Mouse (Mus musculus): ENCODE data around the gene Shisa8. TPM values are rescaled to one million over a fixed set of nuclear protein-coding genes. Genes with fewer than 3 reads are reported as not detected.

Shisa8 gene
- polyA plus RNA-seq, 1 experiment from 2014 or later = 0.55 TPM

DNA sequence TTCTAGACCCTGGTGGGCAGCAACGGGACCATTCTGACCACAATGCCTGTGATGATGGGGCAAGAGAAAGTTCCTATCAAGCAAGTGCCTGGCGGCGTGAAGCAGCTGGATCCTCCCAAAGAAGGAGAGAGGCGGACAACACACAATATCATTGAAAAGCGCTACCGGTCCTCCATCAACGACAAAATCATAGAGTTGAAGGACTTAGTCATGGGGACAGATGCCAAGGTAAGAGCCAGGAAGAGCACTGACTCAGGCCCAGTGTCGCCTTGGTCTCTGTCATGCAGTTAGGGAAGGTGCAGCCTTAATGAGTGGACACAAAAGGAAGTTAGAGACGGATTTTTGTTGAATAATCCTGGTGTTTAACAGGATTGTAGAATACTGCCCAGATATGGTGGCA, 37.5 kb downstream of the Shisa8 start:
- Histone ChIP-seq H3K36me3 (ENCODE audit: control insufficient read depth, insufficient read depth, low read length) (peaks cover 67% of the 10 kb centered on the region), H3K4me2 (ENCODE audit: low read depth, low read length) (no peak overlapping the region), H3K4me1 (replicated peaks; ENCODE audit: control insufficient read depth, insufficient read depth, low read length) (no peaks in the 10 kb centered on the region), H3K27me3 (ENCODE audit: control insufficient read depth, insufficient read depth, low read depth, low read length) (no peaks in the 10 kb centered on the region), H3K27ac (ENCODE audit: low read length) (no peak overlapping the region), H3K9ac (ENCODE audit: low read length) (no peak overlapping the region), H3K9me3 (ENCODE audit: control insufficient read depth, low read length) (no peaks in the 10 kb centered on the region), H3K4me3 (ENCODE audit: low read length) (no peak overlapping the region)
- no peak for ATAC-seq (ENCODE audit: low read depth)
- WGBS = 94% methylated on average over 9 of the region's 9 CpGs

DNA sequence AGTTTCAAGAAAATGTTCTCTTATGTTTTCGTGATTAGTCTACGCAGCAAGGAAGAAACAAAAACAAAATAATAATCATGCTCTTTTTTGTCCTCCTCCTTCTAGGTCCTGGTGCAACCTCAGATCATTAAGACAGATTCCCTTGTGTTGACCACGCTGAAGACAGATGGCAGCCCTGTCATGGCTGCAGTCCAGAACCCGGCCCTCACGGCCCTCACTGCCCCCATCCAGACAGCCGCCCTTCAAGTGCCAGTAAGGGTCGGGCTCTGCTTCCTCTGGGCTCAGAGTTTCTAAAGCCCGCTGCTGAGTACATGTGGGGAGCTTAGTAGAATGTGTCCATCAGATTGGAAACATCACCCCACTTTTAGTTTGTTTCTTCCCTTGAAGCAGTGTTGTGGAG, 40.0 kb downstream of the Shisa8 start:
- Histone ChIP-seq H3K27ac (ENCODE audit: low read length) (no peak overlapping the region), H3K4me3 (ENCODE audit: low read length) (no peak overlapping the region), H3K36me3 (ENCODE audit: control insufficient read depth, insufficient read depth, low read length) (peaks cover 46% of the 10 kb centered on the region), H3K9ac (ENCODE audit: low read length) (no peak overlapping the region), H3K4me1 (replicated peaks; ENCODE audit: control insufficient read depth, insufficient read depth, low read length) (peaks cover 4% of the 10 kb centered on the region), H3K4me2 (ENCODE audit: low read depth, low read length) (no peak overlapping the region), H3K27me3 (ENCODE audit: control insufficient read depth, insufficient read depth, low read depth, low read length) (no peaks in the 10 kb centered on the region), H3K9me3 (ENCODE audit: control insufficient read depth, low read length) (no peaks in the 10 kb centered on the region)
- 72% methylated on average over 8 of the region's 8 CpGs for WGBS
- no peak for ATAC-seq (ENCODE audit: low read depth)

DNA sequence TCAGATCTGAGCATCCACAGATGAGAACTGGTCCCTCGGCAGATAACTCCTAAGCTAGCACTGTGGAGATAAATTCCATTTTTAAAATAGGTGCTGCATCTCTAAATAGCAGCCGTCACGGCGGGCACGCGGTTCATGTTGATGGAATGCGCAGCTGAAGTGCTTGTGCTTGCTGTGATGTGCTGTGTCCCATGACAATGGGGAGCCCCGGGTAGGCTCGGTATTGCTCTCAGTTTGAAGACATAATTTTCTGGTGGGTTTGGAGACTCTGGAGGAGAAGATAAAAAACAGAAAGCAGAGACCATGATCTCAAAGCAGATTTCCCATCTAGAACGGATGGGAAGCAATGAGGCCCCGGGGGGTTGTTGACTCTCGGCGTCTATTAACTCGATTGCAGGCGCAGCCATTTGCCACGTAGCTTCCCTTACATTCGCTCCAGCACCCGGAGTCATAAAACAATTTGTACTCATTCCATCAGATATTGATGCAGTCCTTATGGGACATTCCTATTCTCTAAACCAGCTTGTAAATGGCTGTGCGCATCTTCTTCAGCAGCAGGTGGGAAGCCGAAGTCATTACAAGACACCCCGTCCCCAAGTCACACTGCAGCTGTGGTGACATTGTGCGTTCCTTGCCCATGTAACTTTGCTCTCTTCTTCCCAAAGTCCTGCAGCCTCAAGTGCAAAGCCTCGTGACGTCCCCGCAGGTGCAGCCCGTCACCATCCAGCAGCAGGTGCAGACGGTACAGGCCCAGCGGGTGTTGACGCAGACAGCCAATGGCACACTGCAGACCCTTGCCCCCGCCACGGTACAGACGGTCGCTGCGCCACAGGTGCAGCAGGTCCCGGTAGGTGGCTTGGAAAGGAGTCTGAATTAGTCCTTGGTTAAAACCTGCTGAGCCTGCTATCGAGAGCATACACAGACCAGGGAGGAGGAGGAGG, 41.9 kb downstream of the Shisa8 start:
- no peak for ATAC-seq (ENCODE audit: low read depth)
- no peak overlapping the region for H3K27ac ChIP-seq (ENCODE audit: low read length)
- WGBS = 83% methylated on average over 36 of the region's 36 CpGs
- no peaks in the 10 kb centered on the region for H3K9me3 ChIP-seq (ENCODE audit: control insufficient read depth, low read length)
- H3K4me1 ChIP-seq (replicated peaks; ENCODE audit: control insufficient read depth, insufficient read depth, low read length) = peaks cover 24% of the 10 kb centered on the region
- H3K36me3 ChIP-seq (ENCODE audit: control insufficient read depth, insufficient read depth, low read length) = peaks cover 35% of the 10 kb centered on the region
- H3K9ac ChIP-seq (ENCODE audit: low read length) = no peak overlapping the region
- no peaks in the 10 kb centered on the region for H3K27me3 ChIP-seq (ENCODE audit: control insufficient read depth, insufficient read depth, low read depth, low read length)
- H3K4me3 ChIP-seq (ENCODE audit: low read length) = no peak overlapping the region
- H3K4me2 ChIP-seq (ENCODE audit: low read depth, low read length) = no peak overlapping the region

DNA sequence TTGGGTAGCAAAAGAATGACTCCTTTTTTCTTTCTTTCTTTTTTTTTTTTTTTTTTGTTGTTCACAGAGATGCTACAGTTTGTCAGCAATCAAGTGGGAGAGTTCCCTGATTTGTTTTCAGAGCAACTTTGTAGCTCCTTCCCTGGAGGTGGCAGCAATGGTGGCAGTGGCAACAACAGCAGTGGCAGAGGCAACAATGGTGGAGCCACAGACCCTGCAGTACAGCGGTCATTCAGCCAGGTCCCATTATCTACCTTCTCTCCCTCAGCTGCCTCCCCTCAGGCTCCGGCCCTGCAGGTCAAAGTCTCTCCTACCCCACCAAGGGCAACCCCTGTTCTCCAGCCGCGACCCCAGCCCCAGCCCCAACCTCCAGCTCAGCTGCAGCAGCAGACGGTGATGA, 42.9 kb downstream of the Shisa8 start:
- Histone ChIP-seq H3K36me3 (ENCODE audit: control insufficient read depth, insufficient read depth, low read length) (peaks cover 26% of the 10 kb centered on the region), H3K4me3 (ENCODE audit: low read length) (no peak overlapping the region), H3K27ac (ENCODE audit: low read length) (no peak overlapping the region), H3K4me1 (replicated peaks; ENCODE audit: control insufficient read depth, insufficient read depth, low read length) (peaks cover 25% of the 10 kb centered on the region), H3K27me3 (ENCODE audit: control insufficient read depth, insufficient read depth, low read depth, low read length) (no peaks in the 10 kb centered on the region), H3K9me3 (ENCODE audit: control insufficient read depth, low read length) (no peaks in the 10 kb centered on the region), H3K9ac (ENCODE audit: low read length) (no peak overlapping the region), H3K4me2 (ENCODE audit: low read depth, low read length) (no peak overlapping the region)
- no peak for ATAC-seq (ENCODE audit: low read depth)
- 85% methylated on average over 5 of the region's 5 CpGs for WGBS

DNA sequence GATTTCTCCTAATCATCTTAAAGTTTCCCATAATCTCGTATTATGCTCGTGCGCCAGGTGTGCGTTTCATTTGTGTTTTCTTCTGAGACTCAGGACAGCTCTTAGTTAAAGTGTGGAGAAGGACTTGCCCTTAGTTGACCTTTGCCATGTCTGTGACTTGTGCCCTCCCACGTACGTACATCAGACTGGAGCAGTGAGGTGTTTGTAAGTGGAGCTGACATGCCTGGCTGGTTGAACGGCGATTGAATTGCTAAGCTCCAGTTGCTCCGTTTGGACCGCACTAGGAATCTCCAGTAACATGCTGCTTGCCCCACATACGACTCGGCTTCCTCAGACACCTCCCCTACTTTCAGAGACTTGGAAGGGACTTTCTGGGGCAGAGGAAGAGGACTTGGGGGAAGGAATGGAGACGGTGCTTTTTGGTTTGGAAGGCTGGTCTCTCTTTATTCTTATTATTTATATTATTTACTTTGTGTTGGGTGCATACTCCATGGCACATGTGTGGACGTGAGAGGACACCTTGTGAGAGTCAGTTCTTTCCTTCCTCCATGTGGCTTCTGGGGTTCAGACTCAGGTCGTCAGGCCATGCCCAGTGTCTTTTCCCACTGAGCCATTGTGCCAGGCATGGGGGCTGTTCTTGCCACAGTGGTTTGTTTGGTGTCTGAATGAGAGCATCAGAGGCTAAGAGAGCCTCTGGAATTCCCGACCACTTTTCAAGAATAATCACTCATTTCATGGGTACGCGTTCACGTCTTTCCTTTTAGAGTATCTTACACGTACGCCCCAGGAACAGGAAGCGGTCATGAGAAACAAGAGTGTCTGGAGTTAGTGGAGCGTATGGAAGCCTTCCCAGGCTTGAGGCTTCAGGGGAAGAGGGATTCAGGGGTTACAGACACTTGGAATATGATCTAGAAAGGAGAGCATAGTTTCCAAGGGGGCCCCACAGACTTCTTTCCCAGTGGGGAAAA, 45.1 kb downstream of the Shisa8 start:
- 42% methylated on average over 23 of the region's 23 CpGs for WGBS
- no peaks in the 10 kb centered on the region for H3K9me3 ChIP-seq (ENCODE audit: control insufficient read depth, low read length)
- H3K27ac ChIP-seq (ENCODE audit: low read length) = peak overlapping the region; percentile 56
- H3K4me3 ChIP-seq (ENCODE audit: low read length) = no peak overlapping the region
- peak overlapping the region; percentile 12; the same call in 1 of the 2 replicates for H3K9ac ChIP-seq (ENCODE audit: low read length)
- no peak for ATAC-seq (ENCODE audit: low read depth)
- H3K4me2 ChIP-seq (ENCODE audit: low read depth, low read length) = no peak overlapping the region
- H3K4me1 ChIP-seq (replicated peaks; ENCODE audit: control insufficient read depth, insufficient read depth, low read length) = peaks cover 35% of the 10 kb centered on the region
- H3K27me3 ChIP-seq (ENCODE audit: control insufficient read depth, insufficient read depth, low read depth, low read length) = no peaks in the 10 kb centered on the region
- H3K36me3 ChIP-seq (ENCODE audit: control insufficient read depth, insufficient read depth, low read length) = peaks cover 17% of the 10 kb centered on the region

DNA sequence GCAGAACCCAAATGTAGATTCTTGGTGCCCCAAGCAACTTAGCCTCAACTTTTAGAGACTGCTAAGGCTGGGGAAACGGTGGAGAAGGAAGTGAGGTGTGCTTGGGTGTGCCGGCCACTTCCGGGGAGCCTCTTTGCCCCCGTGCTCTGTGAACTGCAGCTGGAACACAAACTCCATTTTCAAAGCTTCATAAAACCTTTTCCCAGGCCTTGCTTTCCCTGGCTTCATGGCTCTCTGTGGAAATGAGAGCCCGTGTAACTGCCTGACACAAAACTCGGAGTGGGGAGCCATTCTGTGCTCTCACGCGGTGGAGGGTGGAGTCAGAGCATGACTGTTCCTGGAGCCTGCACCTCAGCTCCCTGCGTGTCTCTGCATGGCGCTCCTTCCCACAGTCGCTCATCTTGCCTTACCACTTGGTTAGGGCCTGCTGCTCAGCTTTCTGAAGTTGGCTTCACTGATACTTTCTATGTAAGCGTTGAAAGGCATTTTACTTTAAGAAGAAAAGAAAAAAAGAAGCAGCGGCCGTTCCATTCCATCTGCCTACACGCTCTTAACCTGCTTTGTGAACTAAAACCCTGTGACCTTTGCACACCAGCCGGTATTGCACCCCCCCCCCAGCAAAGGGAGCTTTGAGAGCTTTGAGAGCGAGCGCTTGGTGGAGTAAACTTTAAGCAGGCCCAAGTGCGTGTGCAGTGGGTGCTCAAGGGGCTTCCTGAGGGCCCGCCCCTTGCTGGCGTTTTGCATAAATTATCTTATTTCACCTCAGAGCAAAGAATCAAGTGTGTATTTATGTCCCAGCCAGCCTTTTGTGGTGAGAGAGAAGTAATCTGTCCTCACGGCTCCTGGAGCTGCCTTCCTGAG, 46.1 kb downstream of the Shisa8 start:
- ATAC-seq (ENCODE audit: low read depth) = no peak

DNA sequence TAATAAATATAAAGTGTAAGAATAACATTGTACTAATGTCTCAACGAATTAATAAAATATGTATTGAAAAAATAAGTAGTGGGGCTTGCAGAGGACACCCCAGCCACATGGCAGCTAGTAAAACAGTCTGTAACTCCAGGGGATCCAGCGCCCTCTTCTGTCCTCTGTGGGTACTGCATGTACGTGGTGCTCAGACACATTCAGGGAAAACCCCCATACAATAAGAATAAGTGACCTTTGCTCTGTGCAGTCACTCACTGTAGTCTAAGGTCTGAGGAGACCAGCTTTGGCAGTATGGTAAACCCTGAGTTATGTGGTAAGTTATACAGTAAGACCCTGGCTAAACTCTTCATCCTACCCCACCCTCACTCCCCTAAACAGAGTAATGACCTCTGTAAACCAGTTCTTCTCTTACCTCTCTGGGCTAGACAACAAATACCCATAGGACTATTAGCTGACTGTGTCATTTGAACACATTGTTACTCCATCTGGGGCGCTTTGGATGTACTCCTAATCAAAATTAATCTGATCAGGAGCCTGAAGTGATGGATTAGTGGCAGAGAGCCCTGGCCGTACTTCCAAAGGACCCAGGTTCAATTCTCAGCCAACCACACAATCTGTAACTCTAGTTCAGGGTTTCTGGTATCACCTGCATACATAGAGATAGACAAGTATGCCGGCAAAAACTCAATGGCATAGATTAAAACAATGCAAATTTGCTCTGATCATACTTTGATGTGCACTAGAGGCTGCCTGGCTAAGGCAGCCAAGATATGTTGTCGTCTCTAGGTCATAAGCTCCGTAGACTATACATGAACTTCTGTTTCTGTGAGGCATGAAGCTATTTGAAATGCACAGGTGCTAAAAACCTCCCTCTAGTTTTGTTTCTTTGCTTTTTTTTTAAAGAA, 47.0 kb downstream of the Shisa8 start:
- peak overlapping the region; percentile 56 for H3K27ac ChIP-seq (ENCODE audit: low read length)
- no peak overlapping the region; the same call in 1 of the 2 replicates for H3K4me2 ChIP-seq (ENCODE audit: low read depth, low read length)
- H3K27me3 ChIP-seq (ENCODE audit: control insufficient read depth, insufficient read depth, low read depth, low read length) = no peaks in the 10 kb centered on the region
- no peaks in the 10 kb centered on the region for H3K9me3 ChIP-seq (ENCODE audit: control insufficient read depth, low read length)
- H3K4me1 ChIP-seq (replicated peaks; ENCODE audit: control insufficient read depth, insufficient read depth, low read length) = peaks cover 47% of the 10 kb centered on the region
- ATAC-seq (ENCODE audit: low read depth) = 0 out of 2 replicates have a peak, but pooled peaks have one; percentile 19
- peaks cover 6% of the 10 kb centered on the region; the same call in 1 of the 2 replicates for H3K36me3 ChIP-seq (ENCODE audit: control insufficient read depth, insufficient read depth, low read length)
- H3K4me3 ChIP-seq (ENCODE audit: low read length) = no peak overlapping the region
- WGBS = 48% methylated on average over 8 of the region's 8 CpGs
- H3K9ac ChIP-seq (ENCODE audit: low read length) = peak overlapping the region; percentile 27

More for the DNA sequence above, 46.1 kb downstream of the Shisa8 start:
- peaks cover 39% of the 10 kb centered on the region for H3K4me1 ChIP-seq (replicated peaks; ENCODE audit: control insufficient read depth, insufficient read depth, low read length)
- H3K9ac ChIP-seq (ENCODE audit: low read length) = peak overlapping the region; percentile 32
- no peaks in the 10 kb centered on the region for H3K27me3 ChIP-seq (ENCODE audit: control insufficient read depth, insufficient read depth, low read depth, low read length)
- H3K27ac ChIP-seq (ENCODE audit: low read length) = peak overlapping the region; percentile 56
- H3K36me3 ChIP-seq (ENCODE audit: control insufficient read depth, insufficient read depth, low read length) = peaks cover 15% of the 10 kb centered on the region
- no peaks in the 10 kb centered on the region for H3K9me3 ChIP-seq (ENCODE audit: control insufficient read depth, low read length)
- no peak overlapping the region for H3K4me3 ChIP-seq (ENCODE audit: low read length)
- peak overlapping the region; percentile 33 for H3K4me2 ChIP-seq (ENCODE audit: low read depth, low read length)
- WGBS = 48% methylated on average over 22 of the region's 22 CpGs

DNA sequence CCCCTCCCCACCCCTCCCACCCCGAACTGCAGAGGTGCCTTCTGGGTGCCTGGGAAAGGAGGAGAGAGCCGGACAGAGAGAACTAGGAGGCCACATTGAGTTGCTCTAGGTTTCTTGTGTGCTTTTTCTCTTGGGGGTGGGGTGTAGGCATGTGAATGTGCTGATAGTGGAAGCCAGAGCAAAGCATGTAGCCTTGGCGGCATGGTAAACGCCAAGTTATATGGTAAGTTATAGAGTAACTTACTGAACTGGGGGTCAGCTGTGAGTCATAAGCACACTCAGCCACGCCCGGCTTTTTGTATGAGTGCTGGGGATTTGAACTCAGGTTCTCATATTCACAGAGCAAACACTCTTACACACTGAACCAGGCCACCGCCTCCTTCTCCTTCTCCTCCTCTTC, 48.1 kb downstream of the Shisa8 start:
- Histone ChIP-seq H3K9me3 (ENCODE audit: control insufficient read depth, low read length) (no peaks in the 10 kb centered on the region), H3K27ac (ENCODE audit: low read length) (peak overlapping the region; percentile 4; the same call in 1 of the 2 replicates), H3K4me3 (ENCODE audit: low read length) (no peak overlapping the region), H3K27me3 (ENCODE audit: control insufficient read depth, insufficient read depth, low read depth, low read length) (no peaks in the 10 kb centered on the region), H3K4me1 (replicated peaks; ENCODE audit: control insufficient read depth, insufficient read depth, low read length) (peaks cover 52% of the 10 kb centered on the region), H3K36me3 (ENCODE audit: control insufficient read depth, insufficient read depth, low read length) (no peaks in the 10 kb centered on the region), H3K4me2 (ENCODE audit: low read depth, low read length) (no peak overlapping the region), H3K9ac (ENCODE audit: low read length) (no peak overlapping the region)
- 58% methylated on average over 7 of the region's 7 CpGs for WGBS
- ATAC-seq (ENCODE audit: low read depth) = 0 out of 2 replicates have a peak, but pooled peaks have one; percentile 18
